Mouse (Mus musculus): ENCODE data around the gene Ccnj. TPM values are rescaled to one million over a fixed set of nuclear protein-coding genes. Genes with fewer than 3 reads are reported as not detected.

Ccnj gene
- polyA plus RNA-seq, 1 experiment from 2014 or later, result 7.7 TPM

Small RNA genes lying within 50 kb of the gene (microRNA-seq; reads per million reads assigned to microRNA genes)
- gene Mir8092, result not detected

Other genes with a start within 250 kb of the Ccnj start
- gene Aldh18a1, start 242.8 kb upstream of the Ccnj start, polyA plus RNA-seq (2014; fragmentation: Nextera tagmentation; extraction: Ambion mirVana), result 60.8 and 70.3 TPM in 2 replicates
- 10.4 and 11.4 TPM in 2 replicates for gene Tctn3, start 219.0 kb upstream of the Ccnj start, polyA plus RNA-seq (2014; fragmentation: Nextera tagmentation; extraction: Ambion mirVana)
- 11.3 and 12.2 TPM in 2 replicates for gene Entpd1, start 218.9 kb upstream of the Ccnj start, polyA plus RNA-seq (2014; fragmentation: Nextera tagmentation; extraction: Ambion mirVana)
- not detected in 2 replicates for gene Cc2d2b, start 82.5 kb upstream of the Ccnj start, polyA plus RNA-seq (2014; fragmentation: Nextera tagmentation; extraction: Ambion mirVana)
- 15.2 and 17.9 TPM in 2 replicates for gene Zfp518a, start 63.4 kb downstream of the Ccnj start, polyA plus RNA-seq (2014; fragmentation: Nextera tagmentation; extraction: Ambion mirVana)
- 2.6 and 2.8 TPM in 2 replicates for gene Blnk, start 163.3 kb downstream of the Ccnj start, polyA plus RNA-seq (2014; fragmentation: Nextera tagmentation; extraction: Ambion mirVana)
- gene Dntt, start 198.0 kb downstream of the Ccnj start, polyA plus RNA-seq (2014; fragmentation: Nextera tagmentation; extraction: Ambion mirVana), result not detected in 2 replicates
- gene Opalin, start 245.8 kb downstream of the Ccnj start, polyA plus RNA-seq (2014; fragmentation: Nextera tagmentation; extraction: Ambion mirVana), result not detected in 2 replicates

All from stomach, embryonic 14.5 days (tissue).